Mouse (Mus musculus): ENCODE measurements at regions not wholly inside any gene's neighbourhood (a gene's known extent, or its start where the extent isn't known, plus 50 kb on each side); places are given as distances from the start of the nearest gene placed in this dataset.

DNA sequence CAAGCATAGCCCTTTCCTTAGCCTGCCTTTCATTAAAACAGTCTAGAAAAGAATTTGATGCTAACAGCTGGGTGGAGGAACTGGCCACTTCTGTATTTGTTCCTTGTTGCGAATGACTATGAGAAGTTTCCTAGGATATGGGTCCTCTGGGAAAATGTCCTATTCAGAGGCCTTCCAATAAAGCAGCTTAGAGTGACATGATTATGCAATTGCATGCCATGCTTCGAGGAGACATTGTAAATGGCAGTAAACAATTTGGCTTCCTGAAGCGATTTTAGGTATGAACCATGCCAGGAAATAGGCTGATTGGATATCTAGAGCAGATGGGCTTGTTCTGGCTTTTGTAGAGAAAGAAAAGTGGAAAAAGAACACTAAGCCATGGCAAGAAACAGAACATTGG, 128.3 kb downstream of the Tmsb4x start:
- WGBS: 75% methylated on average over 3 of the region's 3 CpGs
- H3K27me3 ChIP-seq (ENCODE audit: insufficient read depth, poor library complexity, severe bottlenecking): no peaks in the 10 kb centered on the region; the same call in 1 of the 2 replicates

GRCm38 (mm10) chrX:167069075-167069474, 140.0 kb downstream of the Tmsb4x start:
- H3K36me3 ChIP-seq: no peaks in the 10 kb centered on the region
- no peak overlapping the region for H3K27ac ChIP-seq
- DNase-seq (ENCODE audit: low spot score): no peak
- 70% methylated on average over 2 of the region's 2 CpGs for WGBS
- H3K27me3 ChIP-seq (ENCODE audit: insufficient read depth, poor library complexity, severe bottlenecking): peaks cover 12% of the 10 kb centered on the region
- no peaks in the 10 kb centered on the region for H3K9me3 ChIP-seq
- H3K4me3 ChIP-seq: no peak overlapping the region
- no peaks in the 10 kb centered on the region for H3K4me1 ChIP-seq

More for the DNA sequence above, 128.3 kb downstream of the Tmsb4x start:
- no peaks in the 10 kb centered on the region for H3K4me1 ChIP-seq
- H3K9me3 ChIP-seq: no peaks in the 10 kb centered on the region
- H3K4me3 ChIP-seq: no peak overlapping the region
- no peaks in the 10 kb centered on the region for H3K36me3 ChIP-seq
- no peak for DNase-seq (ENCODE audit: low spot score)
- H3K27ac ChIP-seq: no peak overlapping the region

DNA sequence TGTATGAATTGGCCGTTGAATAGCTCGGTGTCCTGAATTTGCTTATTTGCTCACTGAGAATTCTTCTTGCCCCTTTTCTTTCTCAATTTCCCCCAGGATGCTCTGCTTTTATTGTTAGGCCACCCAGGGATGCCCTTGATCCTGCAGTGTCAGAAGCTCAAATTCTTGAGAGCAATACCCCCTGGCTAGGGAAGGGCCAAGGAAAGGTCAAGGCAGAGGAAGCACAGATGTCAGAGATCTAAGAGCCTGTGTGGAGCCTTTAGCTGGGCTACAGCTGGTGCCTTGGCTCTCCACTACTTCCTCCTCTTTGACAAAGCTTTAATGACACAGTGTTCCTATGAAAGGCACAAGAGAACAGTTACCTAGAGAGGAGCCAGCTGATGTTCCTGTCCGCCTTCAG, 141.2 kb downstream of the Tmsb4x start:
- Histone ChIP-seq H3K4me3 (no peak overlapping the region), H3K4me1 (no peaks in the 10 kb centered on the region), H3K27me3 (ENCODE audit: insufficient read depth, poor library complexity, severe bottlenecking) (peaks cover 12% of the 10 kb centered on the region), H3K36me3 (no peaks in the 10 kb centered on the region), H3K27ac (no peak overlapping the region), H3K9me3 (no peaks in the 10 kb centered on the region)
- WGBS: 87% methylated on average over 3 of the region's 3 CpGs
- no peak for DNase-seq (ENCODE audit: low spot score)

DNA sequence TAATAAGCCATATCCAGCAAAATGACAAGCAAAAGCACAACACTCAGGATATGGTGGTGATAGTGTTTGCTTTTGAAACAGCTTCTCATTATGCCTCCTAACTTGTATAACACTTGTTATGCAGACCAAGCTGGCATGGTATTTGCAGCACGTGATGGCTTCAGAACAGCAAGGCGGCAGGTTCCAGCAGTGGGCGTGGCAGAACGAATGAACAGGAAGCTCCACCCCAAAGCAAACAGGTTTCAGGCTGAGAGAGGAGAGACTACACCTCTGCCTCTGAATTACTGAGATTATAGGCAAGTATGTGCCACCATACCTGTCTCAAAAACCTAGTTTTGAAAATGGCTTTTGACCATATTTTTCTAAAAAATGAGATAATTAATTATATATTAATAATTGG, 145.2 kb downstream of the Tmsb4x start:
- Histone ChIP-seq H3K27me3 (ENCODE audit: insufficient read depth, poor library complexity, severe bottlenecking) (peaks cover 9% of the 10 kb centered on the region), H3K9me3 (no peaks in the 10 kb centered on the region)
- 50% methylated on average over 4 of the region's 4 CpGs for whole genome bisulfite sequencing

GRCm38 (mm10) chrX:167052456-167052855, 156.7 kb downstream of the Tmsb4x start:
- no peaks in the 10 kb centered on the region for H3K36me3 ChIP-seq
- H3K9me3 ChIP-seq: no peaks in the 10 kb centered on the region
- no peak overlapping the region for H3K27ac ChIP-seq
- H3K4me1 ChIP-seq: 0 out of 2 replicates have a peak, but pooled peaks cover 3% of the 10 kb centered on the region
- no peak for DNase-seq (ENCODE audit: low spot score)
- 78% methylated on average over 10 of the region's 10 CpGs for WGBS
- H3K27me3 ChIP-seq (ENCODE audit: insufficient read depth, poor library complexity, severe bottlenecking): 0 out of 2 replicates have a peak, but pooled peaks cover 5% of the 10 kb centered on the region
- H3K4me3 ChIP-seq: no peak overlapping the region

More for the DNA sequence above, 145.2 kb downstream of the Tmsb4x start:
- Histone ChIP-seq H3K4me1 (no peaks in the 10 kb centered on the region), H3K4me3 (no peak overlapping the region), H3K36me3 (no peaks in the 10 kb centered on the region), H3K27ac (no peak overlapping the region)
- DNase-seq (ENCODE audit: low spot score): no peak

GRCm38 (mm10) chrX:167050066-167050465, 159.0 kb downstream of the Tmsb4x start:
- WGBS: 77% methylated on average over 4 of the region's 4 CpGs
- no peak for DNase-seq (ENCODE audit: low spot score)
- H3K9me3 ChIP-seq: no peaks in the 10 kb centered on the region

GRCm38 (mm10) chrX:167049191-167049968, 159.7 kb downstream of the Tmsb4x start:
- H3K9me3 ChIP-seq: no peaks in the 10 kb centered on the region
- 68% methylated on average over 5 of the region's 5 CpGs for WGBS
- H3K36me3 ChIP-seq: no peaks in the 10 kb centered on the region
- DNase-seq (ENCODE audit: low spot score): no peak
- no peak overlapping the region for H3K27ac ChIP-seq
- H3K4me3 ChIP-seq: no peak overlapping the region
- 0 out of 2 replicates have a peak, but pooled peaks cover 5% of the 10 kb centered on the region for H3K27me3 ChIP-seq (ENCODE audit: insufficient read depth, poor library complexity, severe bottlenecking)
- H3K4me1 ChIP-seq: 0 out of 2 replicates have a peak, but pooled peaks cover 3% of the 10 kb centered on the region

More at GRCm38 (mm10) chrX:167050066-167050465, 159.0 kb downstream of the Tmsb4x start:
- Histone ChIP-seq H3K4me3 (no peak overlapping the region), H3K27ac (no peak overlapping the region), H3K36me3 (no peaks in the 10 kb centered on the region), H3K4me1 (0 out of 2 replicates have a peak, but pooled peaks cover 3% of the 10 kb centered on the region), H3K27me3 (ENCODE audit: insufficient read depth, poor library complexity, severe bottlenecking) (0 out of 2 replicates have a peak, but pooled peaks cover 5% of the 10 kb centered on the region)

GRCm38 (mm10) chrX:167037971-167038370, 171.1 kb downstream of the Tmsb4x start:
- Histone ChIP-seq H3K9me3 (no peaks in the 10 kb centered on the region), H3K27me3 (ENCODE audit: insufficient read depth, poor library complexity, severe bottlenecking) (no peaks in the 10 kb centered on the region)
- DNase-seq (ENCODE audit: low spot score): no peak

GRCm38 (mm10) chrX:167036355-167036754, 172.8 kb downstream of the Tmsb4x start:
- H3K27me3 ChIP-seq (ENCODE audit: insufficient read depth, poor library complexity, severe bottlenecking): peaks cover 6% of the 10 kb centered on the region; the same call in 1 of the 2 replicates
- no peak overlapping the region for H3K4me3 ChIP-seq
- no peaks in the 10 kb centered on the region for H3K36me3 ChIP-seq
- 22% methylated on average over 1 of the region's 1 CpGs for WGBS
- DNase-seq (ENCODE audit: low spot score): no peak
- no peaks in the 10 kb centered on the region for H3K4me1 ChIP-seq
- H3K9me3 ChIP-seq: no peaks in the 10 kb centered on the region
- H3K27ac ChIP-seq: no peak overlapping the region

More at GRCm38 (mm10) chrX:167037971-167038370, 171.1 kb downstream of the Tmsb4x start:
- Histone ChIP-seq H3K4me3 (no peak overlapping the region), H3K4me1 (no peaks in the 10 kb centered on the region), H3K36me3 (no peaks in the 10 kb centered on the region), H3K27ac (no peak overlapping the region)

DNA sequence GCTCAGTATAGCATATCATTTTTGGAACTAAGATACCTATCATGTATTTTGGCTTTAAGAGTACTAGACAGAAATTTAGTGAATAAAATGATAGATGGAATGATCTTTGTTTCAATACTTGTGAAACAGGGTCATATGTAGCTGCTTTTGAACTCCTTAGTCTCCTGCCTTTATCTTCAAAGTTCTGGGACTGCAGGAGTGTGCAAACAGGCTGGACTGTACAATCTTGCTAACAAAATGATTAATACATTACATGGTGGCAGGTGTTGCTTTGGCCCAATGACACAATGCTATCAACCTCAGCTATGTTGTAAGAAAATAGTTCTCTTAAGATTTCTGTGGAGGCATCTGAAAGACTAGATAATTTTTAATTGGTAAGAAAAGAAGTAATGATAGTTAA, 173.5 kb downstream of the Tmsb4x start:
- Histone ChIP-seq H3K4me1 (no peaks in the 10 kb centered on the region), H3K27me3 (ENCODE audit: insufficient read depth, poor library complexity, severe bottlenecking) (peaks cover 9% of the 10 kb centered on the region; the same call in 1 of the 2 replicates), H3K9me3 (no peaks in the 10 kb centered on the region), H3K4me3 (no peak overlapping the region), H3K27ac (no peak overlapping the region), H3K36me3 (no peaks in the 10 kb centered on the region)
- DNase-seq (ENCODE audit: low spot score): no peak

DNA sequence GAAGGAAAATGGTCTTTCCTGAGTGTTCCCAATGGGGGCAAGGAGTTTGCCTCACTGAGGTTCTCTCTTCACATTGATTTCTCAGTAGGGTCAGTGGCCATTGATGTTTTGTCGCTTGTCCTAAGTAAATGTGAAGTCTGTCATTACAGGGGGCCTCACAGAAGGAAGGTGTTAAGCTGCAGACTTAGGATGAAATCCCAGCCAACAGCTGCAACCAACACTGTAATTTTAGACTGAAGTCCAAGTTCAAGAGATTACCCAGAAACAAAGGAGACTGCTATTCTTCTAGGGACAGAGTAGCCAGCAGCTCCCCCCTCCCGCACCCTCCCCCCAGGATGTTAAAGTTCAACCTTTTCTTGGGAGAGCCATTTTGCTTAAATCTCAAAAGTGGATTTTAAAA, 176.0 kb downstream of the Tmsb4x start:
- Histone ChIP-seq H3K9me3 (no peaks in the 10 kb centered on the region), H3K4me1 (no peaks in the 10 kb centered on the region), H3K4me3 (no peak overlapping the region), H3K27ac (no peak overlapping the region), H3K27me3 (ENCODE audit: insufficient read depth, poor library complexity, severe bottlenecking) (peaks cover 9% of the 10 kb centered on the region; the same call in 1 of the 2 replicates), H3K36me3 (no peaks in the 10 kb centered on the region)
- no peak for DNase-seq (ENCODE audit: low spot score)
- 80% methylated on average over 2 of the region's 2 CpGs for WGBS

GRCm38 (mm10) chrX:167032586-167032985, 176.5 kb downstream of the Tmsb4x start:
- Histone ChIP-seq H3K4me3 (no peak overlapping the region), H3K36me3 (no peaks in the 10 kb centered on the region), H3K9me3 (no peaks in the 10 kb centered on the region), H3K27me3 (ENCODE audit: insufficient read depth, poor library complexity, severe bottlenecking) (peaks cover 9% of the 10 kb centered on the region; the same call in 1 of the 2 replicates), H3K4me1 (no peaks in the 10 kb centered on the region), H3K27ac (no peak overlapping the region)
- DNase-seq (ENCODE audit: low spot score): no peak
- 47% methylated on average over 3 of the region's 3 CpGs for WGBS

DNA sequence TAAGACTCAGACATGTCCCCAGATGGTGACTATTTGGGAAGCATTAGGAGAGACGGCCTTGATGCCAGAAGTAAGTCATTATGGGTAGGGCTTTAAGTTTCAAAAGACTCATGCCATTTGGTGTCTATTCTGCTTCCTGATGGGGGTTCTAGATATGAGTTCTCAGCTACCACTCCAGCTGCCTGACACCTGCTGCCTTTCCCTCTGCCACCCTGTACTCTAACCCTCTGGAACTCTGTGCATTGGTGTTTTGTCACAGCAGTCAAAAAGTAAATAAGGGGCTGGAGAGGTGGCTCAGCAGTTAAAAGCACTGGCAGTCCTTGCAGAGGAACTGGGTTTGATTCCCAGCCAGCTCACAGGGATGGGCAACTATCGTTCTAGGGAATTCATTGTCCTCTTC, 177.6 kb downstream of the Tmsb4x start:
- Histone ChIP-seq H3K36me3 (no peaks in the 10 kb centered on the region), H3K4me1 (no peaks in the 10 kb centered on the region), H3K9me3 (no peaks in the 10 kb centered on the region), H3K27ac (no peak overlapping the region), H3K27me3 (ENCODE audit: insufficient read depth, poor library complexity, severe bottlenecking) (peaks cover 9% of the 10 kb centered on the region; the same call in 1 of the 2 replicates), H3K4me3 (no peak overlapping the region)
- 82% methylated on average over 2 of the region's 2 CpGs for WGBS
- DNase-seq (ENCODE audit: low spot score): no peak

Data from heart, embryonic 10.5 days (tissue).